In genomic region chr12:116863291-116863899, GRCm38 (mm10) we compare ENCODE assay signal across 24 mouse cellular contexts.
DNase-seq lines count a peak whose midpoint lies in the region; ATAC-seq and TF ChIP-seq lines count a peak whose summit lies in the region.
"Had no signal": no experiment of that assay in that cellular context is flagged by ENCODE, and none has a peak within 500 bp of the region (broad histone marks: within the 10 kb centered on the region; RNA-seq: fewer than 3 reads in every experiment).

No protein-coding gene starts in this region.

- WGBS in forebrain, embryonic 13.5 days: 62% methylated on average over 4 of the region's 4 CpGs
- 59% methylated on average over 4 of the region's 4 CpGs for WGBS in forebrain, embryonic 16.5 days
- 50% methylated on average over 4 of the region's 4 CpGs for WGBS in hindbrain, embryonic 13.5 days
- 63% methylated on average over 4 of the region's 4 CpGs for WGBS in hindbrain, postnatal 0 days

- no peaks in the 10 kb centered on the region for H3K4me1 ChIP-seq in forebrain, embryonic 13.5 days
- no peaks in the 10 kb centered on the region for H3K4me1 ChIP-seq in forebrain, embryonic 16.5 days (replicated peaks; ENCODE audit: control insufficient read depth, insufficient read depth, low read length)
- H3K4me1 ChIP-seq in hindbrain, embryonic 13.5 days (replicated peaks): peaks cover 13% of the 10 kb centered on the region; the same call in 1 of the 2 replicates
- H3K4me1 ChIP-seq in hindbrain, postnatal 0 days (ENCODE audit: insufficient read depth, low read length): no peaks in the 10 kb centered on the region
- H3K4me1 ChIP-seq: heart, embryonic 13.5 days; liver, embryonic 12.5 days had no signal

- H3K4me2 ChIP-seq in forebrain, embryonic 13.5 days: no peak overlapping the region
- H3K4me2 ChIP-seq in forebrain, embryonic 16.5 days (ENCODE audit: low read length): no peak overlapping the region
- no peak overlapping the region for H3K4me2 ChIP-seq in hindbrain, embryonic 13.5 days
- no peak overlapping the region for H3K4me2 ChIP-seq in hindbrain, postnatal 0 days (ENCODE audit: low read depth, low read length)
- H3K4me2 ChIP-seq: heart, embryonic 13.5 days; liver, embryonic 12.5 days had no signal

- ATAC-seq in forebrain, embryonic 13.5 days: peak; percentile 57; the same call in 1 of the 2 replicates
- ATAC-seq in forebrain, embryonic 16.5 days: no peak
- ATAC-seq in hindbrain, embryonic 13.5 days (ENCODE audit: low FRiP score): no peak
- ATAC-seq in hindbrain, postnatal 0 days: no peak
- ATAC-seq: intestine, embryonic 16.5 days; liver, embryonic 12.5 days; liver, postnatal 0 days had no signal

- H3K36me3 ChIP-seq in forebrain, embryonic 13.5 days (ENCODE audit: poor library complexity, severe bottlenecking): no peaks in the 10 kb centered on the region
- no peaks in the 10 kb centered on the region for H3K36me3 ChIP-seq in forebrain, embryonic 16.5 days (ENCODE audit: control insufficient read depth, insufficient read depth)
- peaks cover 6% of the 10 kb centered on the region for H3K36me3 ChIP-seq in hindbrain, embryonic 13.5 days
- H3K36me3 ChIP-seq in hindbrain, postnatal 0 days (ENCODE audit: insufficient read depth, low read length): no peaks in the 10 kb centered on the region
- H3K36me3 ChIP-seq: G1E; heart, embryonic 13.5 days; liver, embryonic 12.5 days had no signal

- no peak for TF ChIP-seq CTCF in hindbrain, postnatal 0 days (IDR thresholded peaks at IDR 0.05; ENCODE audit: low read depth)

- H3K9ac ChIP-seq in forebrain, embryonic 13.5 days: no peak overlapping the region
- no peak overlapping the region for H3K9ac ChIP-seq in forebrain, embryonic 16.5 days (replicated peaks; ENCODE audit: low read depth, low read length)
- H3K9ac ChIP-seq in hindbrain, embryonic 13.5 days: no peak overlapping the region
- no peak overlapping the region for H3K9ac ChIP-seq in hindbrain, postnatal 0 days (replicated peaks; ENCODE audit: low read length)
- H3K9ac ChIP-seq: heart, embryonic 13.5 days; liver, embryonic 12.5 days; liver, postnatal 0 days had no signal

- no peak overlapping the region for H3K4me3 ChIP-seq in forebrain, embryonic 13.5 days
- no peak overlapping the region for H3K4me3 ChIP-seq in forebrain, embryonic 16.5 days (replicated peaks; ENCODE audit: low read length)
- H3K4me3 ChIP-seq in hindbrain, embryonic 13.5 days: no peak overlapping the region
- no peak overlapping the region for H3K4me3 ChIP-seq in hindbrain, postnatal 0 days (ENCODE audit: low read length)
- H3K4me3 ChIP-seq: heart, embryonic 13.5 days; liver, embryonic 12.5 days had no signal

- no peaks in the 10 kb centered on the region for H3K27me3 ChIP-seq in forebrain, embryonic 13.5 days
- no peaks in the 10 kb centered on the region for H3K27me3 ChIP-seq in forebrain, embryonic 16.5 days (replicated peaks; ENCODE audit: control insufficient read depth, insufficient read depth, low read length)
- H3K27me3 ChIP-seq in hindbrain, embryonic 13.5 days: no peaks in the 10 kb centered on the region
- no peaks in the 10 kb centered on the region for H3K27me3 ChIP-seq in hindbrain, postnatal 0 days (ENCODE audit: insufficient read depth, low read length)
- H3K27me3 ChIP-seq: heart, embryonic 13.5 days; liver, embryonic 12.5 days had no signal

- H3K27ac ChIP-seq in forebrain, embryonic 13.5 days: no peak overlapping the region
- H3K27ac ChIP-seq in forebrain, embryonic 16.5 days (ENCODE audit: low read length): no peak overlapping the region
- H3K27ac ChIP-seq in hindbrain, embryonic 13.5 days: peak overlapping the region; percentile 58; the same call in 1 of the 2 replicates
- no peak overlapping the region for H3K27ac ChIP-seq in hindbrain, postnatal 0 days
- H3K27ac ChIP-seq: heart, embryonic 13.5 days; kidney, postnatal 0 days; liver, embryonic 12.5 days had no signal

- DNase-seq in hindbrain, postnatal 0 days (ENCODE audit: low spot score): no peak
- DNase-seq in retina, postnatal 1 day: peak; percentile 31
- no peak for DNase-seq in retina, embryonic 14.5 days (ENCODE audit: low spot score)
- DNase-seq in adrenal gland, postnatal 25 days: no peak
- DNase-seq: adrenal gland, adult 8-10 months; cerebellum, adult 11 months; cerebellum, adult 9-10 months; cerebellum, postnatal 36 days; heart, postnatal 14 days; kidney, adult 8-10 months; kidney, postnatal 4 days; liver, postnatal 0 days; lung, postnatal 36 days; right cerebral cortex, postnatal 25 days; spleen, adult 18-20 months; thymus, postnatal 25 days had no signal

- H3K9me3 ChIP-seq in forebrain, embryonic 13.5 days (replicated peaks): no peaks in the 10 kb centered on the region
- H3K9me3 ChIP-seq in forebrain, embryonic 16.5 days (ENCODE audit: control insufficient read depth, low read length): no peaks in the 10 kb centered on the region
- H3K9me3 ChIP-seq in hindbrain, embryonic 13.5 days: no peaks in the 10 kb centered on the region
- no peaks in the 10 kb centered on the region for H3K9me3 ChIP-seq in hindbrain, postnatal 0 days (ENCODE audit: low read length)
- H3K9me3 ChIP-seq: heart, embryonic 13.5 days; liver, embryonic 12.5 days had no signal
